Mouse (Mus musculus) MEL (cell line): ENCODE measurements around the gene Ikzf3.

Source experiments
- MAX ChIP-seq: IDR thresholded peaks from 2 replicates; pipeline ENCODE4 v1.6.1; 2011; ENCODE audit warnings: low read length, improper control_type of control experiment
- ZC3H11A ChIP-seq: IDR thresholded peaks from 2 replicates; pipeline ENCODE4 v1.6.1; 2012; ENCODE audit warnings: low read depth, mild to moderate bottlenecking, inconsistent platforms, low read length, improper control_type of control experiment

- no peak for TF ChIP-seq ZC3H11A
- no peak for TF ChIP-seq MAX
Observed at GRCm38 (mm10) chr11:98590548-98591445, 45.0 kb upstream of the Ikzf3 start.
